Mouse (Mus musculus) testis, adult 2 months (tissue): ENCODE measurements around the gene Pnmal1. TPM values are rescaled to one million over a fixed set of nuclear protein-coding genes. Genes with fewer than 3 reads are reported as not detected.

Experiments
- H3K27ac ChIP-seq: fragments of 200-500 bp; 2 replicates; pipeline ENCODE4 v1.5.1; 2012; ENCODE audit warnings: low read depth, low read length; ENCODE audit not compliant: control insufficient read depth, insufficient read depth
- H3K27me3 ChIP-seq: fragments of 200-500 bp; 2 replicates; pipeline ENCODE4 v1.6.1; 2012; ENCODE audit warnings: mild to moderate bottlenecking, low read length, moderate library complexity; ENCODE audit not compliant: control insufficient read depth, insufficient read depth
- H3K36me3 ChIP-seq: fragments of 200-500 bp; 2 replicates; pipeline ENCODE4 v1.6.1; 2012; ENCODE audit warnings: mild to moderate bottlenecking, low read length; ENCODE audit not compliant: control insufficient read depth, insufficient read depth
- H3K4me1 ChIP-seq: fragments of 200-500 bp; 2 replicates; pipeline ENCODE4 v1.6.1; 2012; ENCODE audit warnings: low read length; ENCODE audit not compliant: control insufficient read depth, insufficient read depth
- H3K4me3 ChIP-seq: fragments of 200-500 bp; 2 replicates; pipeline ENCODE4 v1.5.1; 2012; ENCODE audit warnings: low read depth, mild to moderate bottlenecking, low read length, moderate library complexity, mixed read lengths; ENCODE audit not compliant: control insufficient read depth
- CTCF ChIP-seq: fragments of 200-500 bp; IDR thresholded peaks from 2 replicates; pipeline ENCODE4 v1.5.1; 2012; ENCODE audit warnings: low read depth, mild to moderate bottlenecking, inconsistent platforms, low read length, moderate library complexity; ENCODE audit not compliant: control insufficient read depth, insufficient read depth, insufficient replicate concordance
- POLR2A ChIP-seq: fragments of 200-500 bp; IDR thresholded peaks from 2 replicates; pipeline ENCODE4 v1.6.1; 2012; ENCODE audit warnings: low read depth, mild to moderate bottlenecking, inconsistent platforms, low read length, moderate library complexity; ENCODE audit not compliant: control insufficient read depth
- polyA plus RNA-seq: library from polyadenylated mRNA; depleted of rRNA; stranded (reverse); fragments of >200 nt; gene quantifications from 2 replicates; pipeline ENCODE4 v1.2.3, GENCODE M21; 2012

The Pnmal1 gene
- polyA plus RNA-seq, 1 experiment: 7.6 TPM

GRCm38 (mm10) chr7:16982859-16983568, 23.5 kb downstream of the Pnmal1 start, which contains the start of gene Gm42372:
Gm42372 (plus strand) TSS chr7:16983086.
- Histone ChIP-seq H3K27ac (peak within 1 kb of the TSS; percentile 34), H3K27me3 (no peaks in the 10 kb centered on the region), H3K4me1 (peaks cover 7% of the 10 kb centered on the region), H3K36me3 (no peaks in the 10 kb centered on the region), H3K4me3 (peak within 1 kb of the TSS; percentile 86)
- TF ChIP-seq POLR2A (peak; percentile 56; the same call in 1 of the 2 replicates), CTCF (no peak)

- Histone ChIP-seq H3K27ac (no peak overlapping the region), H3K36me3 (no peaks in the 10 kb centered on the region), H3K27me3 (no peaks in the 10 kb centered on the region), H3K4me3 (no peak overlapping the region), H3K4me1 (peaks cover 19% of the 10 kb centered on the region)
- TF ChIP-seq POLR2A (no peak), CTCF (no peak)
Observed at GRCm38 (mm10) chr7:16987541-16988149, 28.2 kb downstream of the Pnmal1 start.

DNA sequence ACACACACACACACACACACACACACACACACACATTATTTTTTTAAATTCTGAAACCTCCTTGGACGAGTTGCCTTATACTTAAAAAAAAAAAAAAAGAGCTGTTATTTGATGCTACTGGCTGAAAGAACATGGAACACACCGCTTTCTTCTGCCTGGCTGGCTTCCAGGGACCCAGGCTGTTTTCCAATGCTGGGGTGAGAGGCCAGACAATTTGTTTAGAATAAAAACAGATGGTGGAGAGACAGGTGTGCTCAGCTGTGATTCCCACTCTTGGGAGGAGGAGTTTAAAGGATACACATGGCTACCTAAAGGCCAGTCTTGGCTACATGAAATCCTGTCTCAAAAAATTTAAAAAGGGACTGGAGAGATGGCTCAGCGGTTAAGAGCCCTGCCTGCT, 28.9 kb downstream of the Pnmal1 start:
- H3K36me3 ChIP-seq: no peaks in the 10 kb centered on the region
- H3K27me3 ChIP-seq: no peaks in the 10 kb centered on the region
- H3K27ac ChIP-seq: no peak overlapping the region
- no peak overlapping the region for H3K4me3 ChIP-seq
- peaks cover 17% of the 10 kb centered on the region for H3K4me1 ChIP-seq
- TF ChIP-seq CTCF: no peak

DNA sequence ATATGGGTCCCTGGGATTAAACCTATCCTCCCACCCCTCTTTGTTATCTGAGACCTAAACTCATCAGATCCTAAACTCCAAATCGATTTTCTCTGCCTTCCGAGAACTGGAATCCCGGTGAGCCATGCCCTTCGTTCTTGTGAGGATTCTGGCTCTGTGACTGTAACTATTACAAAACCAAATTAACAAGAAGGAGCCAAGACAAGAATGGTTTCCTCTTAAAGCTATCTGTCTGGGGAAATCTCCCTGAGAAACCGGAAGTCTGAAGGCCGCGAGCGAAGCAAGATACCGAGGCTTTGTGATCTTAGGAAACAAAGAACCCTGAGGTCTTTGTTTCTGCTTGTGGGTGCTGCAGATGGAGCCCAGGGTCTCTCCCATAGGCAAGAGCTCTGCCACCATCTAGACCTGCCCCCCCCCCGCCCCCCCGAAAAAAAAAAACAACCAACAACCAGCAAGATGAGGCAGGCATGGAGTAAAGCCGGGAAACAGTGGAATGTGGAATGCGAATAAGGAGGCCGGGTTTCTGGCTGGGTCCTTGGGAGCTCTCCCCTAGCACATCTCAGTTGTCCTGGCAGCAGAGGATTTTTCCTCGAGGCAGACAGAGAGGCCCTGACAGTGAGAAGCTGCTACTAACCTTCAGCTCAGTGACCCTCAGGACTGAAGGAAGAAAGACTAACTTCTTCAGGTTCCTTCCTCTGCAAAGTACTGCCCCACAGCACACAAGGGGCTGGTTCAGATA, 30.7 kb downstream of the Pnmal1 start:
- no peak overlapping the region for H3K4me3 ChIP-seq
- H3K4me1 ChIP-seq: peaks cover 19% of the 10 kb centered on the region

DNA sequence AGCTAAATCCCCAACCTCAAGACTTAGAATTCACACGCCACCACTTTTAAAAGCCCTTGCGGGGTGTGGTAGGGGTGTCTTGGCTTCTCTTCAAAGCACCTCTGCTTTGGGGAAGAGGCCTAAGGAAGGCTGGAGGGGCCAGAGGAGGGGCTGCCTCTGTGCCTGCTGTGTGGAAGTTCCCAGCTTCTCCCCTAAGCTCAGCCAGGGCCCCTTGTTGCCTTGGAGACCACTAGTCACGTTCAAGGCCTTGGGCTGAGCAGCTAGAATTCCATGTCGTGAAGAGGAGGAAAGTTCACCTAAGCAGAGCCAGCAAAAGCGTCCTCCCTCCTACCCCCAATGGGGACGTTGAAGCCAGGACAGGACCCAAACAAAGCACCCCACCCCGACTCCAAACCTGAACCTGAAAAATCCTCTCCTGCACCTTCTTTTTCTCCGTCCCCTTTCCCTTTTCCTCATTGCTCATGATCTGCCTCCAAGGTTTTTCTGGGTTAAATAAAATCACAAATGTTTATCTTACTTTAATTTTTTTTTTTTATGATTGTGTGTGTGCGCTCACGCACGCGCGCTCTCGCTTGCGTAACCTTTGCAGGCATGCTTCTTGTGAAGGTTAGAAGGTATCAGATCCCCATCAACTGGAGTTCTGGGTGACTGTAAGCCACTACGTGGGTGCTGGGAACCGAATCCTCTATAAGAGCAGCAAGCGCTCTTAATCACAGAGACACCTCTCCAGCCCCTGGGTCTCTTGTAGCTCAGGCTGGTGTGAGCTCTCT, 32.4 kb downstream of the Pnmal1 start:
- H3K36me3 ChIP-seq: no peaks in the 10 kb centered on the region
- H3K4me1 ChIP-seq: peaks cover 19% of the 10 kb centered on the region
- TF ChIP-seq CTCF (no peak), POLR2A (no peak)
- H3K27me3 ChIP-seq: no peaks in the 10 kb centered on the region
- H3K27ac ChIP-seq: peak overlapping the region; percentile 3; the same call in 1 of the 2 replicates
- H3K4me3 ChIP-seq: no peak overlapping the region

More for the DNA sequence above, 30.7 kb downstream of the Pnmal1 start:
- TF ChIP-seq POLR2A (no peak), CTCF (no peak)
- Histone ChIP-seq H3K36me3 (no peaks in the 10 kb centered on the region), H3K27ac (peak overlapping the region; percentile 50; the same call in 1 of the 2 replicates), H3K27me3 (no peaks in the 10 kb centered on the region)

DNA sequence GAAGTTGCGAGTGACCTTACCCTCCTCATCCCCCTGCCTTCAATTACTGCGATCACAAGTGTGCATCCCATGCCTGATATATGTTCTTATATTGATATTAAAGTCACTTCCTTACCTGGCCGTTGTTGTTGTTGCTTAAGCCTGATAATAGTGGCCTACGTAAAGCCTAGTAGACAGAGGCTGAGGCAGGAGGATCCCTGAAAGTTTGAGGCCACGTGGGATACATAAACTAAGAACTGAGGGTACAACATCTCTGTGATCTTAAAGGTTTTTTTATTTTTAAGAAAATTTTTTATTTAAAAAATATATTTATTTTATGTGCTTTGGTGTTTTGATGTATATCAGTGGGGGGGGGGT, 33.0 kb downstream of the Pnmal1 start, which contains the start of gene Ccdc8:
Gene Ccdc8 (plus strand): TSS at position 258 of the 357 bp plus-strand sequence.
- peak within 1 kb of the TSS; percentile 3; the same call in 1 of the 2 replicates for H3K27ac ChIP-seq
- H3K36me3 ChIP-seq: no peaks in the 10 kb centered on the region
- no peaks in the 10 kb centered on the region for H3K27me3 ChIP-seq
- TF ChIP-seq CTCF: no peak
- TF ChIP-seq POLR2A: no peak
- H3K4me1 ChIP-seq: peaks cover 19% of the 10 kb centered on the region
- no peak within 1 kb of the TSS for H3K4me3 ChIP-seq

GRCm38 (mm10) chr7:16993651-16994399, 34.3 kb downstream of the Pnmal1 start:
- no peaks in the 10 kb centered on the region for H3K27me3 ChIP-seq
- H3K36me3 ChIP-seq: no peaks in the 10 kb centered on the region
- H3K4me3 ChIP-seq: peak overlapping the region; percentile 70
- H3K27ac ChIP-seq: peak overlapping the region; percentile 63
- TF ChIP-seq POLR2A (peak; percentile 32; the same call in 1 of the 2 replicates), CTCF (no peak)
- H3K4me1 ChIP-seq: peaks cover 19% of the 10 kb centered on the region
